Mouse (Mus musculus) erythroblast, embryonic 14.5 days (primary cell): ENCODE measurements around the gene Ralgps2. TPM values are rescaled to one million over a fixed set of nuclear protein-coding genes. Genes with fewer than 3 reads are reported as not detected.
A peak's percentile ranks its signal among the peaks of the same experiment; 100 is the strongest.

Experiments used
- H3K27me3 ChIP-seq: 2 replicates; pipeline ENCODE4 v1.6.1; 2012; ENCODE audit warnings: inconsistent platforms; ENCODE audit not compliant: control insufficient read depth
- H3K36me3 ChIP-seq: 2 replicates; pipeline ENCODE4 v1.6.1; 2012; ENCODE audit warnings: mild to moderate bottlenecking, inconsistent platforms; ENCODE audit not compliant: control insufficient read depth
- H3K4me1 ChIP-seq: 2 replicates; pipeline ENCODE4 v1.6.1; 2012; ENCODE audit warnings: inconsistent platforms; ENCODE audit not compliant: control insufficient read depth
- H3K4me3 ChIP-seq: replicated peaks from 2 replicates; pipeline ENCODE3; 2012; ENCODE audit warnings: moderate library complexity, mild to moderate bottlenecking, inconsistent platforms
- H3K9me3 ChIP-seq: 2 replicates; pipeline ENCODE4 v1.6.1; 2012; ENCODE audit warnings: low read length, inconsistent platforms, mixed read lengths; ENCODE audit not compliant: control insufficient read depth
- GATA1 ChIP-seq: IDR thresholded peaks from 2 replicates; pipeline ENCODE4 v1.6.1; 2012; ENCODE audit warnings: low read length, inconsistent platforms, mixed read lengths
- TAL1 ChIP-seq: IDR thresholded peaks from 3 replicates; pipeline ENCODE4 v1.6.1; 2012; ENCODE audit warnings: low read length, inconsistent platforms, mixed read lengths
- polyA plus RNA-seq: library from polyadenylated mRNA; stranded (reverse); fragments of >175 nt; gene quantifications from 2 replicates; pipeline ENCODE4 v1.2.3, GENCODE M21; 2012

Gene Ralgps2
- polyA plus RNA-seq, 1 experiment, result 0.32 TPM

DNA sequence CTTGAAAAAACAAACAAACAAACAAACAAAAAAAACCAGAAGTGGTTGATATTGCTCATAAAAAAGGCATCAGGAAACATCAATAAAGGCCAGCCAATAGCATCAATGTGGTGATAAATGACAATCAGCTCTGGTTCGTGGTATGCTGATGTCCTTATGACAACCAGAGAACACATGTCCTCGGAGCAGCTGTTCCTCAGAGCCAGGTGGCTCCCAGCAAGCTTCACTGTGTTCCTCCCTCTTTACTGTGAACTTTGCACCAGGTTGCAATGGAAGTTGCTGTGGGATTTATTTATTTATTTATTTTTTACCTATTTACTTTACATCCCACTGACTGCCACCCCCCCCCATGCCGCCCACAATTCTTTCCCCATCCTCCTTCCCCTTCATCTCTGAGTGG, 17.9 kb upstream of the Ralgps2 start:
- no peaks in the 10 kb centered on the region for H3K36me3 ChIP-seq
- H3K4me1 ChIP-seq, result peaks cover 11% of the 10 kb centered on the region
- no peak overlapping the region for H3K4me3 ChIP-seq
- H3K27me3 ChIP-seq, result peaks cover 10% of the 10 kb centered on the region
- no peaks in the 10 kb centered on the region for H3K9me3 ChIP-seq
- TF ChIP-seq TAL1 (no peak), GATA1 (no peak)

DNA sequence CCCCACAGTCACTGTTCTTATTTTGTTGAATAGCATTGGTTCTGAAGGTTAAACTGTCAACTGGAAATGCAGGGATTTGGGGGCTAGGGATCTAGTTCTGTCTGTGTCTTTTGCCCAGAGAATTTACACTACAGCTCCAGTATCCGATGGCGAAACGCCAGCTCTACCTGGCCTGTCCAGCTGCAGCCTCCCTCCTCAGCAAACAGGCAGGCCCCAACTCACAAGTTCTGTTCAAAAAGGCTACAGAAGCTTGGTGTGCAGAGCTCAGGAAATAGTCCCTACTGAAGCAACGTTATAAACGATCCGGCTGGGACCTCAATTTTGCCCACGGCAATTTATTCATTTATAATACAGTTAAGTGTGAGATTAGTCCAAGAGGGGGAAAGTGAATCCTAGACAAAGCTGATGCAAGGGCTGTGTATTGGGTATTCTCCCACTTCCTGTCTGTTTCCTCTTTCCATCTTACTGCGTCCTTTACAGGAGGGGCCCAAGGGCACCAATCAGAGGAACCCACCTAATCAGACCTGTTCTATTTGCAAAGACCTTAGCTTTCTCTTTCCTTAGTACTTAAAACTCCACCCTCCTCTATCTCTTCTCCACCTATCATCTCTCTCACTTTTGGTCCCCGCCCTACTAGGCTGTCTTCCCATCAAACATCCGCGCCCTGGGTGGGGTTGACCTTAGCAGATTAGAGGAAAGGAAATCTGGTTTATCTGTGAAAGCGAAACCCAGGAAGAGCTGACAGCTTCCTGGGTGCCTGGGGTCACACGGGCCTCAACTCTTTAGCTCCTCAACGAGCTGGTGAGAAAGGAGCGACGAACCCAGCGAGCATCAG, 16.7 kb upstream of the Ralgps2 start:
- Histone ChIP-seq H3K27me3 (peaks cover 10% of the 10 kb centered on the region), H3K36me3 (no peaks in the 10 kb centered on the region), H3K4me1 (peaks cover 11% of the 10 kb centered on the region), H3K9me3 (no peaks in the 10 kb centered on the region), H3K4me3 (no peak overlapping the region)
- TF ChIP-seq TAL1 (no peak), GATA1 (no peak)

DNA sequence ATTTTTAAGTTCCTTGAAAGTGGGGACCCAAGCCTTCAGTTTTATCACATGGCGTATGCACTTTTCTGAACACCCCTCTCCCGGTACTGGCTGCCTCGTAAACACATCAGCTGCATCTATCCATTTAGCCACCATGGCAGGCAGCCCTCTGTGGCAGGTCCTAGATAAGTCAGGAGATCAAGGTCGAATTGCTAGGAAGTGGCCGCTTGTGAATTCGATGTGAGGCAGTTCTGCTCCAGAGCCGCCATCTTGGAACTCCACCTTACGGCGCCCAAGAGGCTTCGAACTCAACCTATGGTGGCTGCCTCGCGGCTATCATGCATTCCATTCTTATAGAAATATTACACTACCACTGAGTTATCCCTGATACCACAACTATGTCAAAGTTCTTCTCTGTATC, 14.8 kb upstream of the Ralgps2 start:
- peaks cover 8% of the 10 kb centered on the region for H3K27me3 ChIP-seq
- peaks cover 11% of the 10 kb centered on the region for H3K4me1 ChIP-seq
- no peaks in the 10 kb centered on the region for H3K36me3 ChIP-seq
- H3K9me3 ChIP-seq, result no peaks in the 10 kb centered on the region
- TF ChIP-seq TAL1 (no peak), GATA1 (no peak)
- no peak overlapping the region for H3K4me3 ChIP-seq

DNA sequence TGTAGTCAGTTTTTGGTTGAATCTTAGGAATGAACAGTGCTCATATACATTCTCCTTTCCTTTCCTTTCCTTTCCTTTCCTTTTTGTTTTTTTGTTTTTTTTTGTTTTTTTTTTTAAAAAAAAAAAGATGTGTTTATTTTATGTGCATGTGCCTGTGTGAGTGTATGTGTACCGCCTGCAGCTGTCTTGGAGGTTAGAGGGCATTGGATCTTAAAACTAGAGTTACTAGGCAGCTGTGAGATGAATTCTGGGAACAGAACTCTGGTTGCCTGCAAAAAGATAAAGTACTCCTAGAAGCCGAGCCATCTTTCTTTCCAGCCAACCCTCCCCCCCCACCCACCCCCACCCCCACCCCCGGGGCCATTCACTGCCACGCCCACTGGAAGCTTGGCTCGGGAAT, 10.9 kb upstream of the Ralgps2 start:
- no peak overlapping the region for H3K4me3 ChIP-seq
- no peaks in the 10 kb centered on the region for H3K9me3 ChIP-seq
- TF ChIP-seq TAL1 (no peak), GATA1 (no peak)
- H3K4me1 ChIP-seq, result no peaks in the 10 kb centered on the region
- H3K27me3 ChIP-seq, result no peaks in the 10 kb centered on the region
- no peaks in the 10 kb centered on the region for H3K36me3 ChIP-seq

DNA sequence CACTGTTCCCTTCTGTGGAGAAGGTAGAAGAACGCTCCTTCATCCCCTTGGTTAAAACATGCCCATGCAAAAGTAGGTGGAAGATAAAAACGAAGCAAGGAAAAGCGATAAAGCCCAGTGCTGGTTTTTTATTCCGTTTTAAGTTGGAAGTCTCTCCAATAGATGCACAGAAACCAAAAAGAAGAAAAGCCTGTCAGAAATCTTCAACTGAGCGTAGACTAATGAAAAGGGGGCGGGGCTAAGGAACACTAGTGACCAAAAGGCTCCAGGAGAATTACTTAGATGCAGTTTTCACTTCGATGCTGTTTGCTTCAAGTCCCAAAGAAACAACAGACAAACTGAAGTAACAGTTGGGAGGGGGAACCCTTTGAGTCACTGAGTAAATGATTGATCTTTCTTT, 1.2 kb upstream of the Ralgps2 start:
- Histone ChIP-seq H3K9me3 (no peaks in the 10 kb centered on the region), H3K4me3 (no peak overlapping the region), H3K27me3 (peaks cover 41% of the 10 kb centered on the region), H3K36me3 (no peaks in the 10 kb centered on the region), H3K4me1 (peaks cover 37% of the 10 kb centered on the region)
- TF ChIP-seq TAL1 (no peak), GATA1 (no peak)

DNA sequence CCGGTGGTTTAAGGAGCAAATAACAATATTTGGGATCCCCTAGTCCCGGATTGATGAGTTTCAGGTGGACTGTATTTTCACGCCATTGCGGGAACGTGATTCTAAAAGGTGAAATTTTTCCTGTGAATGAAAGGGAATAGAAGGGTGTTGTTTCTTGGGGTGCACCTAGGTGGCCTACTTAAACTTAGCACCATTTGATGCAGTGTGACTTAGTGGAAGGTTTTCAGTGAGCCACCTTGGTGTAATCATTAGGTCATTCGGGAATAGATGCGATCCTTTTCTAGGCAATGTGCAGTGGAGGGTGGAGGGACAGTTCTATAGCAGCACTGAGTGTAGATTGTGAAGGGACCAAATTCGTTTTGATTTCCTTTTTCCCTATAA, 706 bp upstream of the Ralgps2 start:
- no peaks in the 10 kb centered on the region for H3K36me3 ChIP-seq
- H3K4me1 ChIP-seq, result peaks cover 37% of the 10 kb centered on the region

DNA sequence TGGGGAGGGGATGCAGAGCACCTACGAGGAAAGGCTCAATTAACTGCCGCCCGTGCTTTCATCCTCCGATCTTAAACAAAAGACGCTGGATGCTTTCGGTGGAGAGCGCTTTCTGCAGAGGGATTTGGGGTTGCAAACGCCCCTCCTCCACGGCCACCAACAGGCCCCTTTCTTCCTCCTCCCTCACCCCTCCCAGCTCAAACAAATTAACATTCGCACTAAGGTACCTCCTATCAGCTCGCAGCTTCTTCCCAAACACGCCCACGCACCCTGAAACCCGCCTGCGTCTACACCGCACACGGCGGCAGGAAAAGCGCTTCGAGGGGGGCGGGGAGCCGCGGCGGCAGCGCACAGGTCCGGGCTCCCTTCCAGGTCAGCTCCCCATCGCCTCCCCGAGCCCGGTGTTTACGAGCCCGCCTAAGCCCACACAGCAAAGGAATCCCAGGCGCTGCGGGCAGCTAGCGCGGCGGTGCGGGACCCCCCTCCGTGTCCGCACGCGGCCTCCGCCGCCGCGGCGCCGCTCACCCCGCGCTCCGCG, 652 bp downstream of the Ralgps2 start:
- H3K9me3 ChIP-seq, result no peaks in the 10 kb centered on the region
- H3K4me3 ChIP-seq, result peak overlapping the region; percentile 85
- TF ChIP-seq TAL1 (no peak), GATA1 (no peak)
- H3K36me3 ChIP-seq, result no peaks in the 10 kb centered on the region
- peaks cover 41% of the 10 kb centered on the region for H3K27me3 ChIP-seq
- peaks cover 37% of the 10 kb centered on the region for H3K4me1 ChIP-seq

More for the DNA sequence above, 706 bp upstream of the Ralgps2 start:
- Histone ChIP-seq H3K27me3 (peaks cover 41% of the 10 kb centered on the region), H3K4me3 (peak overlapping the region; percentile 85), H3K9me3 (no peaks in the 10 kb centered on the region)
- TF ChIP-seq TAL1 (no peak), GATA1 (no peak)

DNA sequence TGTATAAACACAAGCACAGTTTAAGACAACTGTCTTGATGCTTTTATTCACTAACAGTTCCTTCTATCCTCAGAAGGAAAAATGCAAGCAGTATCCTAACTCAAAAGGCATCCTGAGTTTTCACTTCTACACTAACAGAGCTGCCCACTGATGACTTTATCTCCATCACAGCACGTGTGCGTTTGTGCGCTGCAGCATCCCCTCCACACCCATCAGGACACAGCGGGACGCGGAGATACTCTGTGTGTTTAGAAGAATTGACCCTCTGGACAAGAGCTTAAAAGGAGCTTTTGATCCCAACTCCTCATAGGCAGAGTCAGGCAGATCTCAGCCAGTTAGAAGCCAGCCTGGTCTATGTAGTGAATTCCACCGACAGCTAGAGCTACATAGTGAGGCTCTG, 2.0 kb downstream of the Ralgps2 start:
- Histone ChIP-seq H3K4me1 (peaks cover 37% of the 10 kb centered on the region), H3K27me3 (peaks cover 41% of the 10 kb centered on the region), H3K36me3 (no peaks in the 10 kb centered on the region), H3K4me3 (peak overlapping the region; percentile 24), H3K9me3 (no peaks in the 10 kb centered on the region)
- TF ChIP-seq TAL1, result no peak
- no peak for TF ChIP-seq GATA1

DNA sequence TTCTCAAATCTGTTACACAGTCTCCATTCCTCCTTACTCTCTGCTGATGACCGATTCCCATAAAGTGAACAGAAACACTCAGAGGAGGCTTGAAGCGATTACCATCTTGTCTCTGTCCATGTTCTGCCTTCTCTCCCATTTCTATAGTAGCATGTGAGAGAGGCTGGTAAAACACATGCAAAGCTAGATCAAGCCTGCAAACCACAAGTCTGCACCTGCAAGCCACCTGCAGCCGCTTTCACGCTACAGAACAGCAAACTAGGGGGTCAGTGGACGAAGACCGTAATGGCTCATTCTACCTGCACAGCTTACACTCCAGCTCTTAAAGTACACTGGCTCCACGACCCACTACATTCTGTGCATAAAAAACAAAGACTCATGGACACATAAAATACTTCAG, 5.7 kb downstream of the Ralgps2 start:
- peaks cover 34% of the 10 kb centered on the region for H3K4me1 ChIP-seq
- H3K4me3 ChIP-seq, result no peak overlapping the region

More for the DNA sequence above, 5.7 kb downstream of the Ralgps2 start:
- no peaks in the 10 kb centered on the region for H3K9me3 ChIP-seq
- peaks cover 15% of the 10 kb centered on the region for H3K27me3 ChIP-seq
- H3K36me3 ChIP-seq, result no peaks in the 10 kb centered on the region
- no peak for TF ChIP-seq TAL1
- no peak for TF ChIP-seq GATA1
